ENCODE assay signal across 20 mouse cellular contexts in genomic region chr12:40891168-40891567, GRCm38 (mm10).
"Had no signal": no experiment of that assay in that cellular context is flagged by ENCODE, and none has a peak within 500 bp of the region (broad histone marks: within the 10 kb centered on the region; RNA-seq: fewer than 3 reads in every experiment).

No protein-coding gene starts in this region.

- H3K4me3 ChIP-seq: kidney, embryonic 15.5 days; left cerebral cortex, adult 2 months; limb, embryonic 13.5 days; megakaryocyte, embryonic 14.5 days; stomach, embryonic 15.5 days had no signal

- H3K9me3 ChIP-seq: kidney, embryonic 15.5 days; limb, embryonic 13.5 days; stomach, embryonic 15.5 days had no signal

- H3K4me1 ChIP-seq: kidney, embryonic 15.5 days; limb, embryonic 13.5 days; megakaryocyte, embryonic 14.5 days; stomach, embryonic 15.5 days had no signal

- H3K27me3 ChIP-seq: kidney, embryonic 15.5 days; limb, embryonic 13.5 days; megakaryocyte, embryonic 14.5 days; stomach, embryonic 15.5 days had no signal

- H3K9ac ChIP-seq: kidney, embryonic 15.5 days; limb, embryonic 13.5 days; lung, embryonic 14.5 days; stomach, embryonic 15.5 days had no signal

- H3K36me3 ChIP-seq: kidney, embryonic 15.5 days; limb, embryonic 13.5 days; stomach, embryonic 15.5 days had no signal

- H3K4me2 ChIP-seq: kidney, embryonic 15.5 days; limb, embryonic 13.5 days; lung, embryonic 14.5 days; midbrain, embryonic 11.5 days; stomach, embryonic 15.5 days had no signal

- H3K27ac ChIP-seq: kidney, embryonic 15.5 days; left cerebral cortex, adult 2 months; limb, embryonic 13.5 days; stomach, embryonic 15.5 days had no signal

- DNase-seq: kidney, adult 8-10 months; kidney, postnatal 10 days; kidney, postnatal 36 days; layer of hippocampus, postnatal 36 days; left cerebral cortex, postnatal 4 days; lung, embryonic 14.5 days; lung, postnatal 36 days; midbrain, embryonic 14.5 days; right cerebral cortex, adult 18-20 months; right cerebral cortex, postnatal 14 days; spleen, adult 18-20 months; thymus, postnatal 36 days had no signal

- ATAC-seq: intestine, postnatal 0 days; lung, postnatal 0 days had no signal
